Mouse (Mus musculus) intestine, postnatal 0 days (tissue): ENCODE measurements around the gene Mycbp2. TPM values are rescaled to one million over a fixed set of nuclear protein-coding genes. Genes with fewer than 3 reads are reported as not detected.

ENCODE experiments used
- ATAC-seq: fragments of 200-750 bp; cut with Nextera tagmentation; 2 replicates; pipeline ENCODE4 v1.8.0; 2017; ENCODE audit warnings: mild to moderate bottlenecking, moderate TSS enrichment, moderate library complexity
- H3K27ac ChIP-seq: fragments of 300-500 bp; sonication (generic); 2 replicates; pipeline ENCODE4 v1.5.1; 2014; ENCODE audit warnings: mild to moderate bottlenecking, low read depth, low read length, moderate library complexity
- H3K27me3 ChIP-seq: fragments of 300-500 bp; sonication (generic); replicated peaks from 2 replicates; pipeline ENCODE4 v1.6.1; 2014; ENCODE audit warnings: low read length, mixed read lengths; ENCODE audit not compliant: control insufficient read depth, insufficient read depth
- H3K36me3 ChIP-seq: fragments of 300-500 bp; sonication (generic); 2 replicates; pipeline ENCODE4 v1.6.1; 2014; ENCODE audit warnings: mild to moderate bottlenecking, moderate library complexity; ENCODE audit not compliant: control insufficient read depth, insufficient read depth
- H3K4me1 ChIP-seq: fragments of 300-500 bp; sonication (generic); replicated peaks from 2 replicates; pipeline ENCODE4 v1.6.1; 2014; ENCODE audit warnings: antibody characterized with exemption, low read length, mixed read lengths; ENCODE audit not compliant: control insufficient read depth, insufficient read depth
- H3K4me2 ChIP-seq: fragments of 300-500 bp; sonication (generic); replicated peaks from 2 replicates; pipeline ENCODE4 v1.6.1; 2014; ENCODE audit warnings: low read depth, mild to moderate bottlenecking, moderate library complexity
- H3K4me3 ChIP-seq: fragments of 300-500 bp; sonication (generic); 2 replicates; pipeline ENCODE4 v1.5.1; 2014; ENCODE audit warnings: low read depth, low read length
- H3K9ac ChIP-seq: fragments of 300-500 bp; sonication (generic); 2 replicates; pipeline ENCODE4 v1.6.1; 2014; ENCODE audit warnings: mild to moderate bottlenecking, low read depth, low read length
- H3K9me3 ChIP-seq: fragments of 300-500 bp; sonication (generic); 2 replicates; pipeline ENCODE4 v1.6.1; 2016; ENCODE audit warnings: mixed run types; ENCODE audit not compliant: control insufficient read depth
- CTCF ChIP-seq: sonication (generic); IDR thresholded peaks from 2 replicates; pipeline ENCODE4 v1.5.1; 2016; ENCODE audit warnings: low read depth, mild to moderate bottlenecking, control low read depth, antibody characterized with exemption, moderate library complexity
- WGBS: fragments of 180-500 bp; shearing (Covaris S2); extraction: QIAGEN DNeasy Blood & Tissue Kit; methylation state at CpG from one replicate; pipeline ENCODE4 v1.1.7; 2014; 5-methylcytosine and 5-hydroxymethylcytosine counted together
- polyA plus RNA-seq: library from polyadenylated mRNA; unstranded; fragments of >200 nt; fragmentation: Nextera tagmentation; extraction: Ambion mirVana; gene quantifications from 2 replicates; pipeline ENCODE4 v1.2.1, GENCODE M21; 2015

Gene Mycbp2
- polyA plus RNA-seq, 1 experiment from 2014 or later = 12.4 TPM

DNA sequence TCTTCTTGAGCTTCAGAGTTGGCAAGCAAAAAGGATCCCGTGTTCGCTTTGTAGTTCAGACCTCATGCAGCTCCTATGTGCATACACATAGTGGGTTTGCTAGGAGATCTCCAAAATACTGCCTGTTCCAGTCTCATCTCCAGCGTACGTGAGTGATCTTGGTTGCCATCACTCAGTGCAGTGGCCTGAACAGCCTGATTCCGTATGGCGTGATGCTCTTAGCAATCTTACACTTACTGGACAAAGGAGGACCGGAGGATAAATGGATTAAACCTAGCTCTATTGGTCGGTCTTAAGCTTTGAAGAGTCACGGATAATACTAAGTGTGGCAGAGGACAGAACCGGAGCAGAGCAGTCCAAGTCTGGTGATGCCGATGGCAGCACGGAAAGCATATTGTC is 277.1 kb downstream of the Mycbp2 start:
- ATAC-seq = no peak
- Histone ChIP-seq H3K4me2 (peak overlapping the region; percentile 90), H3K9ac (peak overlapping the region; percentile 79), H3K27ac (peak overlapping the region; percentile 80), H3K4me3 (peak overlapping the region; percentile 77), H3K9me3 (no peaks in the 10 kb centered on the region), H3K4me1 (no peaks in the 10 kb centered on the region), H3K27me3 (no peaks in the 10 kb centered on the region), H3K36me3 (peaks cover 18% of the 10 kb centered on the region; the same call in 1 of the 2 replicates)
- 15% methylated on average over 12 of the region's 12 CpGs for WGBS
- no peak for TF ChIP-seq CTCF

DNA sequence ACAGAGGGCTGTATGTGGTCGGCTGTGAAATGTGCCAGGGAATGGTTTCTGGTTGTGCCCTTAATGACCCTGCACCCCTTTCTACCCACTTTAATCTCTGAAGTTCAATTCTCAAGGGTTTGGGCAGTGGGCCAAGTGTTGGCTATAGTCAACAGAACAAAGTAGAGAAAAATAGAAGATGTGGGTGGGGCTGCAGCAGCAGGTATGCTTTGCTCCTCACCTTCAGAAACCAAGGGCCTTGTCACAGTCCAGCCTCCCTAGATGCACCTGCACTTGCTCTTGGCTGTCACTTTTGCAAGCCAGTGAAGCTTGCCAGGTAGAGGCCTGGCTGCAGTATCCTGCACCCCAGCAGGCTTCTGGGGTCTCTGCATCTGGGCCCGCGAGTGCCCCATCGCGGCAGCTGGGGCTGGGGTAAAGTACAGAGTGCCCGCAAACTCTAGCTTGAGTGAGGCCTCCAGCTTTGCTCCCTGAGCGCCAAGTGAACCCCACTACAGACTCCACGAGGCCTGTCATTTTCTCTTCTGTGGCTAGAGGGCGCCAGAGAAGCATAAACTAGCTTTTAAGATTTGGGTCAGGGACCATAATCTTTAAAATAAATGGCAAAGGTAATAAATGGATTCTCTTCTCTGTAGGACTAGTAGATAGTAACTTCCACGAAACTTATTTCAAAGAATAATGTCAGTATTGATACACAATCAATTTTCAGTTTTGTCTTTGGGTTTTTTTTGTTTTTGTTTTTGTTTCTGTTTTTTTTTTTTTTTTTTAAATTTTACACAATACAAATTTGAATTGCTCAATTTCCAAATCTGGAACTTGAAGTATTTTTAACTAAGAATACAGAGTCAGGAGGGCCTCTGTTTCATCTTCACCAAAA is 281.1 kb downstream of the Mycbp2 start:
- Histone ChIP-seq H3K27ac (no peak overlapping the region), H3K9ac (no peak overlapping the region), H3K27me3 (no peaks in the 10 kb centered on the region), H3K4me2 (no peak overlapping the region; the same call in 1 of the 2 replicates), H3K4me3 (no peak overlapping the region), H3K9me3 (no peaks in the 10 kb centered on the region), H3K36me3 (no peaks in the 10 kb centered on the region), H3K4me1 (no peaks in the 10 kb centered on the region)
- 14% methylated on average over 10 of the region's 10 CpGs for WGBS
- peak; percentile 81 for TF ChIP-seq CTCF
- ATAC-seq = no peak

Other genes with a start within 250 kb of the Mycbp2 start
- gene Fbxl3, start 247.2 kb downstream of the Mycbp2 start, polyA plus RNA-seq = 21.7 and 22.1 TPM in 2 replicates
- gene Scel, start 166.5 kb upstream of the Mycbp2 start, polyA plus RNA-seq = 0.48 and 0.59 TPM in 2 replicates